Comparison of ENCODE assay signal across 11 mouse cellular contexts in genomic region chr12:102291686-102292085, GRCm38 (mm10). TPM values are rescaled to one million over a fixed set of nuclear protein-coding genes. Genes with fewer than 3 reads are reported as not detected.
DNase-seq lines count a peak whose midpoint lies in the region; ATAC-seq and TF ChIP-seq lines count a peak whose summit lies in the region.
"Had no signal": no experiment of that assay in that cellular context is flagged by ENCODE, and none has a peak within 500 bp of the region (broad histone marks: within the 10 kb centered on the region; RNA-seq: fewer than 3 reads in every experiment).

No protein-coding gene starts in this region.

- no peak overlapping the region for H3K4me2 ChIP-seq in kidney, postnatal 0 days (ENCODE audit: low read length)
- no peak overlapping the region for H3K4me2 ChIP-seq in embryonic facial prominence, embryonic 11.5 days (ENCODE audit: low read depth, low read length)
- H3K4me2 ChIP-seq: neural tube, embryonic 15.5 days had no signal

- H3K9me3 ChIP-seq in kidney, postnatal 0 days (replicated peaks; ENCODE audit: low read length): no peaks in the 10 kb centered on the region
- no peaks in the 10 kb centered on the region for H3K9me3 ChIP-seq in embryonic facial prominence, embryonic 11.5 days (replicated peaks; ENCODE audit: control insufficient read depth, low read length)
- H3K9me3 ChIP-seq: hindbrain, embryonic 10.5 days; neural tube, embryonic 15.5 days had no signal

- 0 out of 2 replicates have a peak, but pooled peaks have one; percentile 20 for TF ChIP-seq POLR2A in thymus, adult 2 months (IDR thresholded peaks at IDR 0.05; ENCODE audit: control insufficient read depth, extremely low read depth, insufficient read depth, low read length, poor library complexity)

- ATAC-seq in kidney, postnatal 0 days (replicated peaks; ENCODE audit: low FRiP score, low read depth): peak; percentile 66
- ATAC-seq in embryonic facial prominence, embryonic 11.5 days (replicated peaks; ENCODE audit: insufficient number of reproducible peaks, low FRiP score, low TSS enrichment, low read depth): no peak
- ATAC-seq in granulocyte monocyte progenitor cell, adult 5-6 weeks (replicated peaks; ENCODE audit: poor library complexity, severe bottlenecking): 0 out of 2 replicates have a peak, but pooled peaks have one; percentile 12
- ATAC-seq: activated CD4-positive, CD25-positive, alpha-beta regulatory T cell, adult 4 months; midbrain, embryonic 16.5 days had no signal

- H3K4me1 ChIP-seq in kidney, postnatal 0 days (replicated peaks; ENCODE audit: insufficient read depth, low read length): peaks cover 26% of the 10 kb centered on the region
- H3K4me1 ChIP-seq in embryonic facial prominence, embryonic 11.5 days (ENCODE audit: control insufficient read depth, insufficient read depth, low read length): no peaks in the 10 kb centered on the region
- H3K4me1 ChIP-seq in thymus, adult 2 months (replicated peaks; ENCODE audit: control insufficient read depth, insufficient read depth, low read length): peaks cover 58% of the 10 kb centered on the region

- H3K27me3 ChIP-seq in kidney, postnatal 0 days (ENCODE audit: insufficient read depth, low read length): no peaks in the 10 kb centered on the region
- no peaks in the 10 kb centered on the region for H3K27me3 ChIP-seq in embryonic facial prominence, embryonic 11.5 days (ENCODE audit: control insufficient read depth, insufficient read depth, low read length)
- H3K27me3 ChIP-seq in thymus, adult 2 months (ENCODE audit: control insufficient read depth, insufficient read depth, low read length): no peaks in the 10 kb centered on the region
- H3K27me3 ChIP-seq: neural tube, embryonic 15.5 days had no signal

- WGBS in kidney, postnatal 0 days: 11% methylated on average over 6 of the region's 6 CpGs
- WGBS in embryonic facial prominence, embryonic 11.5 days: 30% methylated on average over 6 of the region's 6 CpGs
- 20% methylated on average over 6 of the region's 6 CpGs for WGBS in thymus, adult 2 months

- H3K4me3 ChIP-seq in kidney, postnatal 0 days (replicated peaks; ENCODE audit: low read depth, low read length): no peak overlapping the region
- H3K4me3 ChIP-seq in embryonic facial prominence, embryonic 11.5 days (ENCODE audit: low read depth, low read length): no peak overlapping the region
- H3K4me3 ChIP-seq in thymus, adult 2 months (ENCODE audit: control insufficient read depth, insufficient read depth, low read length): no peak overlapping the region
- H3K4me3 ChIP-seq: hindbrain, embryonic 10.5 days; neural tube, embryonic 15.5 days had no signal

- no peak overlapping the region for H3K9ac ChIP-seq in kidney, postnatal 0 days (ENCODE audit: low read depth, low read length)
- H3K9ac ChIP-seq in embryonic facial prominence, embryonic 11.5 days (replicated peaks; ENCODE audit: low read length): no peak overlapping the region
- H3K9ac ChIP-seq: neural tube, embryonic 15.5 days had no signal

- peak; percentile 74 for DNase-seq in kidney, postnatal 0 days (ENCODE audit: low spot score)
- DNase-seq in kidney, adult 9 months: no peak
- peak; percentile 35 for DNase-seq in embryonic facial prominence, embryonic 11.5 days (ENCODE audit: low spot score)
- peak; percentile 68 for DNase-seq in thymus, adult 2 months
- no peak for DNase-seq in cerebellum, postnatal 36 days
- no peak for DNase-seq in cerebellum, adult 9-11 months

- no peaks in the 10 kb centered on the region for H3K36me3 ChIP-seq in kidney, postnatal 0 days (ENCODE audit: insufficient read depth, low read length)
- H3K36me3 ChIP-seq in embryonic facial prominence, embryonic 11.5 days (replicated peaks; ENCODE audit: control insufficient read depth, insufficient read depth, low read depth, low read length): no peaks in the 10 kb centered on the region
- H3K36me3 ChIP-seq in thymus, adult 2 months (ENCODE audit: control insufficient read depth, insufficient read depth, low read length): no peaks in the 10 kb centered on the region
- H3K36me3 ChIP-seq: hindbrain, embryonic 10.5 days; neural tube, embryonic 15.5 days had no signal

- no peak for TF ChIP-seq CTCF in kidney, postnatal 0 days (IDR thresholded peaks at IDR 0.05; ENCODE audit: low read depth)
- no peak for TF ChIP-seq CTCF in thymus, adult 2 months (IDR thresholded peaks at IDR 0.05; ENCODE audit: borderline replicate concordance, control insufficient read depth, extremely low read depth, insufficient read depth, low read length, poor library complexity)

- peak overlapping the region; percentile 42; the same call in 1 of the 2 replicates for H3K27ac ChIP-seq in kidney, postnatal 0 days
- no peak overlapping the region for H3K27ac ChIP-seq in embryonic facial prominence, embryonic 11.5 days (replicated peaks; ENCODE audit: low read depth, low read length)
- peak overlapping the region; percentile 89 for H3K27ac ChIP-seq in thymus, adult 2 months (ENCODE audit: control insufficient read depth, insufficient read depth, low read length)
- H3K27ac ChIP-seq: hindbrain, embryonic 10.5 days; neural tube, embryonic 15.5 days had no signal

RNA-seq across cellular contexts. Expression of gene Rin3, which starts 8.8 kb away (rescaled TPM):
- polyA plus RNA-seq in kidney, postnatal 0 days (2015; fragmentation: Nextera tagmentation; extraction: Ambion mirVana): 5.5 and 8.8 TPM in 2 replicates
- 3.5 and 6.2 TPM in 2 replicates for polyA plus RNA-seq in embryonic facial prominence, embryonic 11.5 days (2014; fragmentation: Nextera tagmentation; extraction: Ambion mirVana)
- total RNA-seq in granulocyte monocyte progenitor cell, adult 5-6 weeks (2014; fragmentation: Nextera tagmentation): 263 and 340 TPM in 2 replicates
- 64.3 and 71.5 TPM in 2 replicates for total RNA-seq in granulocyte monocyte progenitor cell, adult 5-6 weeks (2017)
- 25.4 and 33.8 TPM in 2 replicates for polyA plus RNA-seq in thymus, adult 2 months (2012; rRNA removed)

Comparison
In these comparisons a context has a peak if more than half of its experiments do, and no peak if none do; other contexts are left out.
1. DNase-seq: peak in kidney, postnatal 0 days (single experiment), embryonic facial prominence, embryonic 11.5 days (single experiment) and thymus, adult 2 months (single experiment); none in kidney, adult 9 months (single experiment), cerebellum, postnatal 36 days (0 of 2) and cerebellum, adult 9-11 months (single experiment).